Mouse (Mus musculus): ENCODE data around the gene Plekhd1. TPM values are rescaled to one million over a fixed set of nuclear protein-coding genes. Genes with fewer than 3 reads are reported as not detected.

Gene Plekhd1
- not detected in 2 replicates for polyA plus RNA-seq (2011; ENCODE audit: insufficient read depth, insufficient read length, low replicate concordance, missing spikeins)

DNA sequence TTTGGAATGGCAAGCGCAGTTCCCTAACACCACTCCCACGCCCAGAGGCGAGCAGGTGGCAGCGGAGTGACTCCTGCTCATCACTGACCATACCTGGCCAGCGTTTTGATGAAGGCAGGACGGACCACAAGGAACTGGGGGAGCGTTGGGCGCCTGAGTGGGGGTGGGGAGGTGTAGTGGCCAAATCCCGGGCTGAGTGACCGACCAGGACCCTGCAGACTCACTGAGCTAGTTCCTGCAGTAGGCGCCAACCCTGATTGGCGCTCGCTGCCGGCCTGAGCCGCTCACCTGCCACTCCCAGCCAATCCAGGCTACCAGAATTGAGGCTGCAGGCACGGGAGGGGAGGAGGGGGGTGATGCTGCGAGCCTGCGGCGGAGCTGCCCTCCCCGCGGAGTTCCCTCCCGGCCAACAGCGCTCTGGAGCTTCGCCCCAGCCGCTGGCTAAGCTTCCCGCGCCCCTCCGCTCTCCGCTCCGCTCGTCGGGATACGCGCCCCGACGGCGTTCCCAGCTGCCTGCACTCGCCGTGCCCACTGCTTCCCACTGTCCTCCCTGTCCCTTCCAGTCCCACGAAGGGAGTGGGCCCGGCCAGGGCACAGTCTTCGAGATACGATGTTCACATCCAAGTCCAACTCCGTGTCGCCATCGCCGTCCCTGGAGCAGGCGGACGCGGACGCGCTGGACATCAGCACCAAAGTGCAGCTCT, at the start of gene Plekhd1:
Plekhd1 (plus strand) TSS at position 323 of the 704 bp plus-strand sequence.
- peak within 1 kb of the TSS; percentile 12; the same call in 1 of the 2 replicates for H3K27ac ChIP-seq (ENCODE audit: control insufficient read depth, insufficient read depth, low read depth, low read length, poor library complexity)
- TF ChIP-seq POLR2A (IDR thresholded peaks at IDR 0.05; ENCODE audit: borderline replicate concordance, control insufficient read depth, low read depth, low read length): 0 out of 2 replicates have a peak, but pooled peaks have one; percentile 19
- no peak for TF ChIP-seq CTCF (IDR thresholded peaks at IDR 0.05; ENCODE audit: control insufficient read depth, insufficient read depth, low read length)
- 8% methylated on average over 48 of the region's 52 CpGs for WGBS
- no peak within 1 kb of the TSS for H3K4me3 ChIP-seq (replicated peaks; ENCODE audit: control insufficient read depth, low read depth, low read length)
- no peaks in the 10 kb centered on the region for H3K4me1 ChIP-seq (ENCODE audit: control insufficient read depth, insufficient read depth, low read length)

DNA sequence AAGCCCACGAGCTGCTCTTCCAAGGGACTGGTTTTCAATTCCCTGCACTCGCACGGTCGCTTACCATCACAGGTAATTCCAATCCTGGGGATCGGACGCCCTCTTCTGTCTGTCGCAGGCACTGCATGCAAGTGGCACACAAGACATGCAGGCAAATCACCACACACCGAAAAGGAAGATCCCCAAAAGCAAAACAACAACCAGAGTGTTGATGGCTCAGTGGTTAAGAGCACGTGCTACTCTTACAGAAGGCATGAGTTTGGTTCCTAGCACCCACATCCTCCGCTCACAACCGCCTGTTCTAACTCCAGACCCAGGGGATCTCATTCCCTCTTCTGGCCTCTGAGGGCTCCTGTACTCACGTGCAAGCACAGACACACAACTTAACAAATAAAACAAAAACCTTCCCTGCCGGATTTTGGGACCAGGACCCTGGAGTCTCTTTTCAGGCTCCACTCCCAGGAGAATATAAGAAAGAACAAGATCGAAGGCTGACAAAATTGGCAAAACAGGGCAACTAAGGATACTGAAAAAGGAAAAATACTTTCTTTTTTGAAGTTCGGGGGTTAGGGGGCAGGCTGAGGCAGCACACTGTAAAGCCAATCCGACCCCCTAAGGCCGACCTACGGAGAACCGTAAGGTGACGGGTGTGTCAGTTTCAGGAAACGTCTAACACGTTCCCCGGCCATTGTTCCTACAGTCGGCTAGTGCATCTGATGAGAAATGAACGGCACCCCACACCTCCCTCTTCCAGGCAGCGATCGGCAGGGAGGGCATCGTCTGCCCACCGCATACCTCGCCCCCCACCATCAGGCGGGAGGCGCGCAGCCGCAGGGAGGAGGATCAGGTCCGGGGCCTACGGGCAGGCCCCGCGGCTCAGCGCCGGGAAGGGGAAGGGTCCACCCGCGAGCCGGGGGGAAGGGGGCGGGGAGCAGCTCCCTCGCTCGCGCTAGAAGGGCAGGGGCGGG, 49.4 kb upstream of the Plekhd1 start:
- WGBS: 2% methylated on average over 48 of the region's 48 CpGs
- Histone ChIP-seq H3K27ac (ENCODE audit: control insufficient read depth, insufficient read depth, low read depth, low read length, poor library complexity) (peak overlapping the region; percentile 36), H3K4me1 (ENCODE audit: control insufficient read depth, insufficient read depth, low read length) (peaks cover 3% of the 10 kb centered on the region), H3K4me3 (replicated peaks; ENCODE audit: control insufficient read depth, low read depth, low read length) (peak overlapping the region; percentile 96)
- TF ChIP-seq CTCF (IDR thresholded peaks at IDR 0.05; ENCODE audit: control insufficient read depth, insufficient read depth, low read length): peak; percentile 67
- no peak for TF ChIP-seq POLR2A (IDR thresholded peaks at IDR 0.05; ENCODE audit: borderline replicate concordance, control insufficient read depth, low read depth, low read length)

DNA sequence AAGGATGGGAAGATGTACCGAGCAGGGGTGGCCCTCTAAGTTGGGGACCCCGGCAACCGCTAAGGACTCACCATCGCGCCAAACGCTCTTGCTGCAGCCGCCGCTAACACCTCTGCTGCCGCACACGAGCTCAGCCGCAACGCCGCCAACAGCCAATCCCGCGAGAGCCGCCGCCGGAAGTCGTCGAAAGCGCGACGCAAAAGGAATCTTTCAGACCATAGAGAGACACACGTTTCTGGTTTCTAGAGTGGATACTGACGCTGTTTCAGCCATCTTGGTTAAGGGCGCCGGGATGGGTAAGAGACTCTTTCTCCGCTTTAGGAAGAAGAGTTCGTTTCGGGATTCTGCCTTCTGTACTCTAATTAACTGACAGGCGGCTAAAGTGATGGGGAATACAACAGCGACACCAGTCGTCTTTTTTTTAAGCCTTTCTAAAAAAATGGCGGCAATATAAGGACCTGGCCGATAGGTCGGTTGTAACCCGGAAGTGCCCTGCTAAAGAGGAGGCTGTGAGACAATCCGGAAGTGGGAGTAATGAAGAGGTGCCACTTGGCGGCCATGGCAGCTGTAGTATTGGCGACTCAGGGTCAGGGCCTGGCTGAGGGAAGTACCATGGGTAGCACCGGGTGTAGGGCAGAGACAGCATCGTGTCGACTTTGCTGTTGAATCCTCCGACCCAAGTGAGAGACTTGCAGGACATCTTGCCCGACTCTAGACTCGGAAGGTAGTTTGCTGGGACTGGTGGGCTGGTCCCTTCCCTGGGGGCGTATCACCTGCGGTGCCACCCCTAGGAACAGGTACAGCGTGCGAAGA, 48.5 kb upstream of the Plekhd1 start, which contains the start of the genes Slc39a9 and Erh:
Slc39a9 (plus strand) TSS at position 191 of the 813 bp plus-strand sequence.
Erh (minus strand) TSS at position 649 of the 813 bp plus-strand sequence.
- Histone ChIP-seq H3K27ac (ENCODE audit: control insufficient read depth, insufficient read depth, low read depth, low read length, poor library complexity) (peak within 1 kb of the TSS; percentile 36), H3K4me3 (replicated peaks; ENCODE audit: control insufficient read depth, low read depth, low read length) (peak within 1 kb of the TSS; percentile 96), H3K4me1 (ENCODE audit: control insufficient read depth, insufficient read depth, low read length) (peaks cover 4% of the 10 kb centered on the region)
- TF ChIP-seq CTCF (IDR thresholded peaks at IDR 0.05; ENCODE audit: control insufficient read depth, insufficient read depth, low read length) (no peak), POLR2A (IDR thresholded peaks at IDR 0.05; ENCODE audit: borderline replicate concordance, control insufficient read depth, low read depth, low read length) (peak; percentile 84; the same call in 1 of the 2 replicates)
- WGBS: under 1% methylated on average over 50 of the region's 50 CpGs

DNA sequence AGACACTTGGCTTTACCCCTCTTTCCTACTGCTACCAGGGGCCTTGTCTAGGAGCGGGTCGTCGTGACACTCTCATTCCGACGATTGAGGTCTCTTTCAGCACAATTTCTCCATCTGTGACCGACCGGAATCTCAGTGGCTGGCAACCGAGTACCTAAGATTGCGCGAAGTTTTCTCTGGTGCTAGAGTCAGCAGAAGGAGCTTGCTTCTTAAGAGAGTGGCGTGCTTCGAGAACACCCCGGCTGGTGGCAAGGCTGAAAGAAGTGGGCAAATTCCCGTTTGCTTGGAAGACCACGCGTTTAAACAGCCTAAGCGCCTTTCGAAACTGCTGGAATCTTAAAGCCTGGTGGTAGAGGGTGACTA, 47.9 kb upstream of the Plekhd1 start:
- WGBS: 4% methylated on average over 18 of the region's 18 CpGs
- Histone ChIP-seq H3K4me3 (replicated peaks; ENCODE audit: control insufficient read depth, low read depth, low read length) (peak overlapping the region; percentile 96), H3K27ac (ENCODE audit: control insufficient read depth, insufficient read depth, low read depth, low read length, poor library complexity) (peak overlapping the region; percentile 36), H3K4me1 (ENCODE audit: control insufficient read depth, insufficient read depth, low read length) (peaks cover 6% of the 10 kb centered on the region)
- TF ChIP-seq POLR2A (IDR thresholded peaks at IDR 0.05; ENCODE audit: borderline replicate concordance, control insufficient read depth, low read depth, low read length) (no peak), CTCF (IDR thresholded peaks at IDR 0.05; ENCODE audit: control insufficient read depth, insufficient read depth, low read length) (no peak)

DNA sequence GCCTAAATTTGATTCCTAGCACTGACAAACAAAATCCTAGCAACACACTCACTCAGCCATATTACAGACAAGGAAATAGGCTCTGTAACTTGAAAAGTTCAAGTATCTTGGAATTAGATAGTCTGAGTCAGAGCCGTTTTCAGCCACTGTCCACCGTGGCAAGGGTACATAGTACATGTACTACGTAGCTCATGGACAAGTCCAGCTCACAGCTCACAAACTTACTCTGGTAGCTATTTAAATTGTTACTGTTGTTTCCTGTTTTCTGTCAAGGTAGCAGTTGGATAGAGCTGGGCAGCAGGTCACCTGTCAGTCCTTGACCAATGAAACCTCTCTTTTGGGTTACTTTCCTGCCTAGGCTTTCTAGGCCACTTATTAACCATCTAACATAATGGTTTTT, 46.0 kb upstream of the Plekhd1 start:
- peaks cover 6% of the 10 kb centered on the region for H3K4me1 ChIP-seq (ENCODE audit: control insufficient read depth, insufficient read depth, low read length)
- 93% methylated on average over 3 of the region's 3 CpGs for WGBS

DNA sequence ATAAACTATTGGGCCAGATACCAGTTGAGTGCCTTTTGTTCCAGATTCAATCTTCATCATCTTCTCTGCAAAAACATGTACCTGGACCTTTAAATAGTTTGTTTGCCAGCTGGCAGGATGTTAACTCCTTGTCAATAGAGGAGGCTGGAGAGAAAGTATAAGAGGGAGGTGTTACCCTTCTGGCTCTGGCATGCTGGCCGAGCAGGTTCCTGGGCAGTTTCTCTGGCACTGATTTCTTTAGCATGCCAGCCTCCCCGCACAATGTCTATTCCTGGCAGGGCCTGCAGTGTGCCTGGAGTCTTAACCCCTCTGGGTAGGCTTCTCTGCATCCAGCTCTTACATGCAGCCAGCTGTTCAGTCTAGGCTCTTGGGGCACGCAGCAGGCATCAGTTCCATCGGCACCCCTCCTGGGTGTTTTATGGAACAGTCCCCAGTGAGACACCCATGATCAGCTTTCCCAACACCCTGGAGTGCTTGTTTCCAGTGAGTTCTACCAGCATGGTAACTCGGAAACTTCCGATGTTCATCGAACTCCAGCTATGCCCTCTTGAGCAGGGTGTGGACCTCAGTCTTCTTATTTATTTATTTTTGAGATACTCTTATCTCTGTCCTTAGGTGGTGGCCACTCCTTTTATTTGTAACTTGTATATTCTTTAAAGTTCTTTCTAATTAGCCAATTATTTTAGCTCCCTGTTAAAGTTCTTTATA, 38.3 kb upstream of the Plekhd1 start:
- WGBS: 86% methylated on average over 7 of the region's 7 CpGs
- TF ChIP-seq POLR2A (IDR thresholded peaks at IDR 0.05; ENCODE audit: borderline replicate concordance, control insufficient read depth, low read depth, low read length) (no peak), CTCF (IDR thresholded peaks at IDR 0.05; ENCODE audit: control insufficient read depth, insufficient read depth, low read length) (no peak)
- H3K4me3 ChIP-seq (replicated peaks; ENCODE audit: control insufficient read depth, low read depth, low read length): no peak overlapping the region
- H3K27ac ChIP-seq (ENCODE audit: control insufficient read depth, insufficient read depth, low read depth, low read length, poor library complexity): no peak overlapping the region
- H3K4me1 ChIP-seq (ENCODE audit: control insufficient read depth, insufficient read depth, low read length): no peaks in the 10 kb centered on the region

More for the DNA sequence above, 46.0 kb upstream of the Plekhd1 start:
- Histone ChIP-seq H3K4me3 (replicated peaks; ENCODE audit: control insufficient read depth, low read depth, low read length) (no peak overlapping the region), H3K27ac (ENCODE audit: control insufficient read depth, insufficient read depth, low read depth, low read length, poor library complexity) (no peak overlapping the region)
- TF ChIP-seq CTCF (IDR thresholded peaks at IDR 0.05; ENCODE audit: control insufficient read depth, insufficient read depth, low read length) (no peak), POLR2A (IDR thresholded peaks at IDR 0.05; ENCODE audit: borderline replicate concordance, control insufficient read depth, low read depth, low read length) (no peak)

DNA sequence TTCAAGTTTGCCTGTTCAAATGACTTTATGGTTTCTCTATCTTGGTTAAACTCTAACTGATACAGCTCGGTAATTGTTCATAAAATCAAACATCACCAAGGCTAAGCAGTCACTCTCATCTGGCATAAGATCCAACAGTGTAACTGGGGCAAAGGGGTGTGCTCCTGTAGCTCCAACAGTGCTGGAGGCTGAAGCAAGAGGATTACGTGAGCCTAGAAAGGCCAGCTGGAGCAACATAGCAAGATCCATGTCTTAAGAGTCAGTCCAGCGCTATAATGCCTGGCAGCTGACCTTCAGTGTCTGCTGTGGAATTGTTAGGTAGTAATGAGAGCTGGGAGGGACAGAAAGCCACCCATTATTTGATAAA, 37.7 kb upstream of the Plekhd1 start:
- no peaks in the 10 kb centered on the region for H3K4me1 ChIP-seq (ENCODE audit: control insufficient read depth, insufficient read depth, low read length)
- no peak overlapping the region for H3K4me3 ChIP-seq (replicated peaks; ENCODE audit: control insufficient read depth, low read depth, low read length)
- 93% methylated on average over 3 of the region's 3 CpGs for WGBS
- no peak for TF ChIP-seq POLR2A (IDR thresholded peaks at IDR 0.05; ENCODE audit: borderline replicate concordance, control insufficient read depth, low read depth, low read length)
- TF ChIP-seq CTCF (IDR thresholded peaks at IDR 0.05; ENCODE audit: control insufficient read depth, insufficient read depth, low read length): no peak
- H3K27ac ChIP-seq (ENCODE audit: control insufficient read depth, insufficient read depth, low read depth, low read length, poor library complexity): no peak overlapping the region

All from bone marrow, adult 2 months (tissue).